Mouse (Mus musculus) intestine, embryonic 14.5 days (tissue): ENCODE measurements around the gene Art4. TPM values are rescaled to one million over a fixed set of nuclear protein-coding genes. Genes with fewer than 3 reads are reported as not detected.

Experiments
- ATAC-seq: fragments of 200-750 bp; cut with Nextera tagmentation; replicated peaks from 2 replicates; pipeline ENCODE4 v1.8.0; 2017; ENCODE audit warnings: low read depth, moderate number of reproducible peaks, moderate TSS enrichment, moderate library complexity; ENCODE audit not compliant: low FRiP score, low TSS enrichment
- DNase-seq: peaks from one replicate; pipeline ENCODE4 v3.0.0-alpha.2; 2018; ENCODE audit warnings: low spot score
- H3K27ac ChIP-seq: fragments of 300-500 bp; sonication (generic); 2 replicates; pipeline ENCODE4 v1.5.1; 2014; ENCODE audit warnings: low read depth, mild to moderate bottlenecking, control low read depth
- H3K27me3 ChIP-seq: fragments of 300-500 bp; sonication (generic); replicated peaks from 2 replicates; pipeline ENCODE4 v1.6.1; 2014; ENCODE audit warnings: low read length, control low read depth; ENCODE audit not compliant: control insufficient read depth, insufficient read depth
- H3K36me3 ChIP-seq: fragments of 300-500 bp; sonication (generic); 2 replicates; pipeline ENCODE4 v1.6.1; 2014; ENCODE audit warnings: low read length, control low read depth; ENCODE audit not compliant: control insufficient read depth, insufficient read depth
- H3K4me1 ChIP-seq: fragments of 300-500 bp; sonication (generic); replicated peaks from 2 replicates; pipeline ENCODE4 v1.6.1; 2014; ENCODE audit warnings: low read length, control low read depth, mixed read lengths; ENCODE audit not compliant: control insufficient read depth, insufficient read depth
- H3K4me2 ChIP-seq: fragments of 300-500 bp; sonication (generic); 2 replicates; pipeline ENCODE4 v1.6.1; 2014; ENCODE audit warnings: low read length
- H3K4me3 ChIP-seq: fragments of 300-500 bp; sonication (generic); 2 replicates; pipeline ENCODE4 v1.5.1; 2014; ENCODE audit warnings: low read depth, low read length, control low read depth, mixed read lengths
- H3K9ac ChIP-seq: fragments of 300-500 bp; sonication (generic); 2 replicates; pipeline ENCODE4 v1.6.1; 2014; ENCODE audit warnings: mild to moderate bottlenecking, low read length
- H3K9me3 ChIP-seq: fragments of 300-500 bp; sonication (generic); 2 replicates; pipeline ENCODE4 v1.6.1; 2016; ENCODE audit warnings: low read length, control low read depth; ENCODE audit not compliant: control insufficient read depth
- WGBS: fragments of 180-500 bp; shearing (Covaris S2); extraction: QIAGEN DNeasy Blood & Tissue Kit; methylation state at CpG from one replicate; pipeline ENCODE4 v1.1.7; 2014; 5-methylcytosine and 5-hydroxymethylcytosine counted together
- polyA plus RNA-seq: library from polyadenylated mRNA; unstranded; fragments of >200 nt; fragmentation: Nextera tagmentation; extraction: Ambion mirVana; gene quantifications from 2 replicates; pipeline ENCODE4 v1.2.1, GENCODE M21; 2014

Art4 gene
- polyA plus RNA-seq, 1 experiment from 2014 or later, result 2.0 TPM

DNA sequence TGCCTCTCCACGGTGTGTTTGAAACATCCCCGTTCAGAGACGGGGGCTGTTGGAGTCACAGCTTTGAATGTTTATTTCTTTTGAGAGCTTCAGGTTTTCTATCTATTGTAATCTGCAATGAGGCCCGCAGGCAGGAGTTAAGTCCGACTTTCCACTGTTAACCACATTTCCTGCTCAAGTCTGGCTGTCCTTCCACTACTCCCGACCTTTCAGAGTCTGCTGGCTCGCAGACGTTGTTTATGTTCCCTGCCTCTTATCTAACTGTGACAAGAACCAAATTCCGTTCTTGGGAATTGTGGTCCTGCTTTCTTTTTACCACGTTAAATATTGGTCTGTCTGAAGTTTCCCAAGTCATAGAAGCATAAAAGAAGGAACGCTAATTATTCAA is 334 bp upstream of the Art4 start:
- Histone ChIP-seq H3K9me3 (no peaks in the 10 kb centered on the region), H3K27ac (peak overlapping the region; percentile 88), H3K4me2 (peak overlapping the region; percentile 42), H3K27me3 (no peaks in the 10 kb centered on the region), H3K36me3 (no peaks in the 10 kb centered on the region), H3K9ac (peak overlapping the region; percentile 22; the same call in 1 of the 2 replicates), H3K4me1 (peaks cover 27% of the 10 kb centered on the region), H3K4me3 (0 out of 2 replicates have a peak overlapping the region, but pooled peaks have one; percentile 15)
- no peak for ATAC-seq
- 9% methylated on average over 11 of the region's 11 CpGs for WGBS
- DNase-seq, result no peak

DNA sequence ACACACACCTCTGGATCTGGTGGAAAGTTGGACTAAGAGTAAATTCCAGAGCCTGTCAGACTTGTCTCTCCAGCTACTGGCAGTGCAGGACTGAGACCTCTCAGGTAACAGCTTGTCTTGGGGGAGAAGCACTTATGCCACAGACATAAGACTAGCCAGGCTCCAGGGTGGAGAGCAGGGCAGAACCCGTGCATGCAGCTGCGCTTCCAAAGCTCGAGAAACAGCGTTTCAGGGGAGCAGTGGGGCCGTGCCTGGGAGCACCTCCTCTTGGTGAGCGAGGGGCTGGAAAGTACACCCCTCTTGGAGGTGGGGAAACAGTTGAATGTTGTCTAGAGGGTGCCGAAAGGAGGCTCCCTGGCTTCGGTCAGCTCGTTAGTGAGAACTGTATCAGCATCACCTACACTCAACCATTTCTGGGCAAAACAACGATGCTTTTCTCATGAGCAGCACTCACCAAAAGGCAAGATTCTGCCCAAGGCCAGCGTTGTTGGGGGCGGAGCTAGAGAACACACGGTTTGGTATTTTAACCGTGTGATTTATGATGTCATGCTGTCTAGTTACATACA is 1.4 kb downstream of the Art4 start:
- ATAC-seq, result no peak
- Histone ChIP-seq H3K9me3 (no peaks in the 10 kb centered on the region), H3K9ac (0 out of 2 replicates have a peak overlapping the region, but pooled peaks have one; percentile 31), H3K4me1 (peaks cover 31% of the 10 kb centered on the region), H3K27me3 (no peaks in the 10 kb centered on the region), H3K4me3 (0 out of 2 replicates have a peak overlapping the region, but pooled peaks have one; percentile 15), H3K27ac (peak overlapping the region; percentile 47; the same call in 1 of the 2 replicates), H3K4me2 (peak overlapping the region; percentile 42), H3K36me3 (no peaks in the 10 kb centered on the region)
- DNase-seq, result no peak
- 31% methylated on average over 14 of the region's 14 CpGs for WGBS

DNA sequence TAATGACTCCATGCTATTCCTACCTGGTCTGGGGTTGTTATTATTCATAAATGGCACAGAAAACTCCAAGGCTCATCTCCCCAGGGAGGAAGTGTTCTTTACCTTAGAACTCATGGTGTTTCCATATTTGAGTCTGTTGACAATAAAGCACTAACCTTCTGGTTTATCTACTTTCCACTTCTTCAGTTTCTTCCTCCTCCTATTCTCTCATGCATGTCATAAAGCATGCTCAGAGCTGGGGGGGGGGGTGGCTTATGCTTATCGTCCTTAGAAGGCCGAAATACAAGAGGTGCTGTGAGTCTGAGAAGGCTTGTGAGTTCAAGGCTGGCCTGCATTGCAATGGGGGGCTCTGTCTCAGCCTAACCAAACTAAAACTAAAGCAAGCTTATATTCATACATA is 2.4 kb downstream of the Art4 start:
- ATAC-seq (no peak), DNase-seq (no peak)
- Histone ChIP-seq H3K9me3 (no peaks in the 10 kb centered on the region), H3K4me2 (peak overlapping the region; percentile 42; the same call in 1 of the 2 replicates), H3K9ac (no peak overlapping the region), H3K4me3 (no peak overlapping the region), H3K27me3 (no peaks in the 10 kb centered on the region), H3K27ac (no peak overlapping the region), H3K4me1 (peaks cover 31% of the 10 kb centered on the region), H3K36me3 (no peaks in the 10 kb centered on the region)
- WGBS, result 70% methylated on average over 2 of the region's 2 CpGs

DNA sequence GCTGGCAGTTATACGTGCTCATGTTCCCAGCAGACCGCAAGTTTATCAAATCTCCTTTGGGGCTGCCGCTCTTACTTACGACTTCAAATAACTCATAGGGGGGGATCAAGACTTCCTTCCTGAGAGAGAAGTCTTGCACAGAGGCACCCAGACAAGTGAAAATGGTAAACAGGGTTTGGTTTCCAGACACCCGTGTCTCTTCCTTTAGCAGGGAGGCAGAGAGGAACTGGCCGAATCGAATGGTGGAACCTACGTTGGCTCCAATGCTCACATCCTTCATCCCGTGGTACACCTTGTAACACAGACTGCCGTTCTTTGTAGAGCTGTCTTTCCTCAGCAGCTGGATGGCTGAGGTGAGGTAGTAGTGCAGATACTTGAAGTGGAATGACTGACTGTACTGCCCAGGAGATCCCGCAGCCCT is 3.2 kb downstream of the Art4 start:
- no peaks in the 10 kb centered on the region for H3K27me3 ChIP-seq
- H3K9ac ChIP-seq, result no peak overlapping the region
- no peak overlapping the region for H3K27ac ChIP-seq
- H3K4me1 ChIP-seq, result peaks cover 31% of the 10 kb centered on the region
- ATAC-seq, result no peak
- H3K4me2 ChIP-seq, result no peak overlapping the region
- H3K4me3 ChIP-seq, result no peak overlapping the region
- 81% methylated on average over 11 of the region's 11 CpGs for WGBS
- no peak for DNase-seq
- no peaks in the 10 kb centered on the region for H3K36me3 ChIP-seq
- no peaks in the 10 kb centered on the region for H3K9me3 ChIP-seq

DNA sequence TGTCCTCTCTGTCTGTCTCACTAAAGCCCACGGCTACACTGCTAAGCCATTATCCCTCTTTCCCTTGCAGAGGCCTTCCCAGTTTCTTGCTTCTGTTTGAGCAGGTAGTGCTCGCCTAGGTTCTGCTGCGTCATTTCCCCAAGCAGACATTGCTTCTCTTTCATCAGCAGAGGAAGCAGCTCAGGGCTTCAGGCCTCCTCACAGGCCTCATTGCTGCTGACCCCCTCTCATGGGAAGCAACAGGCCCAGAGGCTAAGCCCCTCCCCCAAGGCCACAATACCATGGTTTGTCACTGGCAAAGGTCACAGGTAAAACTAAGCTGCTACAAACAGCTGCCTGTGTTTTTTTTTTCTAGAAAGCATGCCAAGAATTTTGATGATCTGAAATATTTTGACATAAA is 4.8 kb downstream of the Art4 start:
- Histone ChIP-seq H3K4me3 (no peak overlapping the region), H3K9ac (no peak overlapping the region), H3K4me2 (no peak overlapping the region), H3K27ac (no peak overlapping the region), H3K9me3 (no peaks in the 10 kb centered on the region), H3K27me3 (no peaks in the 10 kb centered on the region), H3K4me1 (peaks cover 21% of the 10 kb centered on the region), H3K36me3 (no peaks in the 10 kb centered on the region)
- DNase-seq (no peak), ATAC-seq (no peak)
- 40% methylated on average over 3 of the region's 3 CpGs for WGBS

DNA sequence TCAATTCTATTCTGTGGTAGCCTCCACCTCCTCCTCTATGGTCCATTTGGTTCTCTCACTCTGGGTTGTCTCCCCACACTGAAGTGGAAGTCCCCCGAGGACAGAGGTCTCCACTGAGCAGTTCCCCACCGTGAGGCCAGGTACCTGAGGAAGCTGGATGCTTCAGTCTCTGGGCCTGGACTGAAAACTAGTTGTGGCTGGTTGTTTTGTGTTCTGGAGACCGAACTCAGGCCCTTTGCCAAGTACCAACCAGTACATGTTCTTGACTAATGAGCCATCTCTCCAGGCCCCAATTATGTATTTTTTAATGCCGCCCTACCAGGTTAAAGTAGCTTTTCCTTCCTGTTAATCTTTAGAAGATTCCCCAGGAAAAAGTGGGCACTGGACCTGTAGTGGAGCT is 5.2 kb downstream of the Art4 start:
- no peak overlapping the region for H3K27ac ChIP-seq
- H3K9ac ChIP-seq, result no peak overlapping the region
- 81% methylated on average over 4 of the region's 4 CpGs for WGBS
- no peaks in the 10 kb centered on the region for H3K27me3 ChIP-seq
- DNase-seq (no peak), ATAC-seq (no peak)
- peaks cover 17% of the 10 kb centered on the region for H3K4me1 ChIP-seq
- H3K36me3 ChIP-seq, result no peaks in the 10 kb centered on the region
- H3K4me3 ChIP-seq, result no peak overlapping the region
- no peaks in the 10 kb centered on the region for H3K9me3 ChIP-seq
- H3K4me2 ChIP-seq, result no peak overlapping the region

DNA sequence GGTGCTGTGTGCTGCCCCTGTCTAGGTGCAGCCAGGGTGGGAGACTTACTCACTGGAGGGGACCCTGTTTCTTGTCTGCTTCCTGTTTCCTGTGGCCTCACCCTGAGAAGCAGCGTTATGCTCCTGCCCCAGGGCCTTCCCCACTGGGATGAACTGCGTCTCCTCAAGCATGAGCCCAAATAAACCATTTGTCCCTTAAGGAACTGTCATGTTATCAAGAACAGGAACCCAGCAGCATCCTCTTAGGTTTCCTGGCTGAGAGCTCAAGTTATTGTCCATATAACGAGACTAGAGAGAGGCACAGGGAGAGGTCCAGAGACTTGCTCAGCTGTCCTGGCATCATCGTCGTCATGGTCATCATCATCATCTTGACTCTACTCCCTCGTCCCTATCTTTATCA is 7.3 kb downstream of the Art4 start:
- H3K4me2 ChIP-seq, result no peak overlapping the region
- 0 out of 2 replicates have a peak, but pooled peaks cover 4% of the 10 kb centered on the region for H3K4me1 ChIP-seq
- H3K9me3 ChIP-seq, result no peaks in the 10 kb centered on the region
- H3K36me3 ChIP-seq, result no peaks in the 10 kb centered on the region
- no peak overlapping the region for H3K4me3 ChIP-seq
- H3K27ac ChIP-seq, result no peak overlapping the region
- 72% methylated on average over 6 of the region's 6 CpGs for WGBS
- H3K27me3 ChIP-seq, result no peaks in the 10 kb centered on the region
- no peak for ATAC-seq
- DNase-seq, result no peak
- H3K9ac ChIP-seq, result no peak overlapping the region

DNA sequence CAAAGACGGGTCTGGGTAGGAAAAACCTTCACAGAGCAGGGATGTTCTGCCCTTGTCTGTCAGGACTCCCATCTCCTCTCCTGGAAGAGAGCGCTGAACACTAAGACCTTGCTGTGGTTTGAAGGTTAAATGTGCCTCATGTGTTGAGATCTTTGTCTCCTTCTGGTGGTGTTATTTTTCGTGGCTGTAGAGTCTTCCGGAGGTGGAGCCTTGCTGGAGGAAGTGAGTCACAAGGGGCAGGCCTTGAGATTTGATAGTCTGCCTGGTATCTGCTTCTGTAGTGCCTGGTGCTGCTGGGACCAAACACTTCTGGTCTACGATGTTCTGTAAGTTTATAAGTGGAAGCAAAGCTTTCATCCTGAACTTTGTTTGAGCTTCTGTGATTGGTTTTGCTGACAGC is 8.6 kb downstream of the Art4 start:
- H3K27ac ChIP-seq, result no peak overlapping the region
- H3K27me3 ChIP-seq, result no peaks in the 10 kb centered on the region
- H3K4me1 ChIP-seq, result 0 out of 2 replicates have a peak, but pooled peaks cover 4% of the 10 kb centered on the region
- H3K9me3 ChIP-seq, result no peaks in the 10 kb centered on the region
- ATAC-seq (no peak), DNase-seq (no peak)
- H3K9ac ChIP-seq, result no peak overlapping the region
- H3K4me2 ChIP-seq, result no peak overlapping the region
- H3K36me3 ChIP-seq, result no peaks in the 10 kb centered on the region
- WGBS, result 85% methylated on average over 5 of the region's 5 CpGs
- no peak overlapping the region for H3K4me3 ChIP-seq

DNA sequence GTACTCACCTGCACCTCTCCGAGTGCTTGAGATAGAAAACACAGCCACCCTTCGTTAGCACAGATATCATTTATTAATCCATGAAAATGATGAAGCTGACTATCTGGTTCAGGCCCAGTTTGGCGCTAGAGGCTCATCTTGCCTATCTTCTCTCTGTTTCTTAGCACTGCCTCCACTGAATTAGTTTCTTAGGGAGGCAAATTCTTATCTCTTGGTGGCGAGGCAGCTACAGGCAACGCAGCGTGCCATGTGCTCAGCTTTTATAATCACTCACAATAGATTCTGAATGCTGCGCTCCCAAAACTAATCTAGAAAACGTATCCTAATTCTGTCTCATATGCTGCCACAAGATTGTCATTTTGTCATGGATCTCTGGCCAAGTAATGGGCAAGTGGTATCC is 9.1 kb downstream of the Art4 start:
- H3K27me3 ChIP-seq, result no peaks in the 10 kb centered on the region
- DNase-seq (no peak), ATAC-seq (no peak)
- no peak overlapping the region for H3K4me2 ChIP-seq
- no peaks in the 10 kb centered on the region for H3K9me3 ChIP-seq
- 0 out of 2 replicates have a peak, but pooled peaks cover 4% of the 10 kb centered on the region for H3K4me1 ChIP-seq
- WGBS, result 85% methylated on average over 8 of the region's 8 CpGs
- H3K36me3 ChIP-seq, result no peaks in the 10 kb centered on the region
- H3K27ac ChIP-seq, result no peak overlapping the region
- H3K9ac ChIP-seq, result no peak overlapping the region
- no peak overlapping the region for H3K4me3 ChIP-seq
